Mouse (Mus musculus) retina, adult 2 months (tissue): ENCODE measurements around the gene Scpep1.

Source experiments
- DNase-seq: peaks from one replicate; pipeline ENCODE4 v3.0.0-alpha.2; 2012; ENCODE audit warnings: low read depth, low spot score

Gene Scpep1

DNA sequence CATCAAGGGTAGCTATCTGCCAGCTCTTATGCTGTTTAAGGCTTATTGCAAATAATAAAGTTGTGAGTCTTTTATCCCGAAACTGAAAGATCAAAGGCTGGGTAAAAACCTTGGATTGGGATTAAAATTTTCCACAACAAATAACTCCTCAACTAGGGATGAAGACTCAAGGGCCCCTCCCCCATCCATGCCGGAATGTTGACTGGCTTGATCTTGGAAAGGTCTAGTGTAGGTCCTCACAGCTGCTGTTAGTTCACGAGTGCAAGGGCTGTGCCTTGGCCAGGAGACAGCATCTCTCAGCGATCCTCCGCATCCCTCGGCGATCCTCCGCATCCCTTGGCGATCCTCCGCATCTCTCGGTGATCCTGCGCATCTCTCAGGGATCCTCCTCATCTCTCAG, 77.3 kb downstream of the Scpep1 start:
- no peak for DNase-seq
